Mouse (Mus musculus): ENCODE data around the gene Mrc2.

DNA sequence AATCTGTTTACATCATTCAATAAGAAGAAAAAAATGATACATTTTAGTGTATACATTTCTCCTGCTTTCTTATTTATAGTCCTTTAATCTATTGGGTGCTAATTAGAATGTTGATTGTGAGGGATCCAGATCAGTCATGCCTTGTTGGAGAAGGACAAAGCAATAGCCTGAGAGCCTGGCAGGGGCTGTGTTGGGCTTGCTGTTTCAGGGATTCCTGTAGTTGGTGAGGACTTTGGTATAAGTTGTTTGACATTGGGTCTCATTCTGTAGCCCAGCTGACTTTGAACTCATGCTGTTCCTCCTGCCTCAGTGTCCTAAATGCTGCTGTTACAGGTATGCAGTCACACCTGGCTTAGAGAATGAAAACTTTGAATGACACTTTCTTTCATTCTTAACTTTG lies 27.9 kb upstream of the Mrc2 start:
- TF ChIP-seq CTCF (IDR thresholded peaks at IDR 0.05; ENCODE audit: borderline replicate concordance, extremely low read depth, insufficient read depth, insufficient read length) (no peak), POLR2A (IDR thresholded peaks at IDR 0.05; ENCODE audit: borderline replicate concordance, extremely low read depth, insufficient read depth, insufficient read length, poor library complexity, severe bottlenecking) (no peak)

All from brain, embryonic 14.5 days (tissue).